Mouse (Mus musculus): ENCODE data around the gene Focad.

GRCm38 (mm10) chr4:88396995-88397521 is 302.6 kb downstream of the Focad start:
- TF ChIP-seq POLR2A (IDR thresholded peaks at IDR 0.05; ENCODE audit: low read depth, low read length) = no peak
- no peak for TF ChIP-seq CTCF (IDR thresholded peaks at IDR 0.05; ENCODE audit: extremely low read depth, insufficient read depth, insufficient read length, insufficient replicate concordance)

Data from spleen, adult 2 months (tissue).